Mouse (Mus musculus): ENCODE results near the gene Aire.
A peak's percentile ranks its signal among the peaks of the same experiment; 100 is the strongest.
"Not testable (repeated sequence)": the region's sequence is repeated elsewhere in the genome, so short reads cannot be mapped to it uniquely, and the experiment has no call there.

The Aire gene

GRCm38 (mm10) chr10:78049519-78050035 is 6.2 kb upstream of the Aire start:
- DNase-seq (ENCODE audit: low spot score in 2 of 2), result no peak

- DNase-seq (ENCODE audit: low spot score in 2 of 2), result no peak
These were observed 4.8 kb upstream of the Aire start for GRCm38 (mm10) chr10:78048061-78048730.

GRCm38 (mm10) chr10:78046388-78046787 is 3.0 kb upstream of the Aire start:
- DNase-seq (ENCODE audit: low spot score in 2 of 2), result no peak

GRCm38 (mm10) chr10:78044531-78044930 is 1.1 kb upstream of the Aire start:
- DNase-seq (ENCODE audit: low spot score in 2 of 2), result no peak

GRCm38 (mm10) chr10:78042697-78043405 is 559 bp downstream of the Aire start:
- DNase-seq (ENCODE audit: low spot score in 2 of 2), result peak; percentile 56 to 62

- no peak for DNase-seq (ENCODE audit: low spot score in 2 of 2)
These were observed 1.3 kb downstream of the Aire start for GRCm38 (mm10) chr10:78042096-78042495.

GRCm38 (mm10) chr10:78041647-78042046 is 1.8 kb downstream of the Aire start, which contains the start of gene Dnmt3l:
TSS of gene Dnmt3l (plus strand) at chr10:78041947.
- no peak for DNase-seq (ENCODE audit: low spot score in 2 of 2)

GRCm38 (mm10) chr10:78037139-78037538 is 6.3 kb downstream of the Aire start:
- no peak for DNase-seq (ENCODE audit: low spot score in 2 of 2)

GRCm38 (mm10) chr10:78031987-78032386 is 11.4 kb downstream of the Aire start:
- DNase-seq (ENCODE audit: low spot score in 2 of 2), result no peak

- DNase-seq (ENCODE audit: low spot score in 2 of 2), result no peak
These were observed 14.3 kb downstream of the Aire start for GRCm38 (mm10) chr10:78029080-78029479.

- DNase-seq (ENCODE audit: low spot score in 2 of 2), result peak; percentile 68 to 79
These were observed 15.3 kb downstream of the Aire start for GRCm38 (mm10) chr10:78028129-78028528.

GRCm38 (mm10) chr10:78025453-78025852 is 18.0 kb downstream of the Aire start:
- DNase-seq (ENCODE audit: low spot score in 2 of 2), result not testable (repeated sequence)

- DNase-seq (ENCODE audit: low spot score in 2 of 2), result not testable (repeated sequence)
These were observed 23.4 kb downstream of the Aire start for GRCm38 (mm10) chr10:78019984-78020383.

- DNase-seq (ENCODE audit: low spot score in 2 of 2), result no peak
These were observed 24.1 kb downstream of the Aire start for GRCm38 (mm10) chr10:78019291-78019690.

GRCm38 (mm10) chr10:78018797-78019203 is 24.6 kb downstream of the Aire start:
- peak; percentile 73 to 87 for DNase-seq (ENCODE audit: low spot score in 2 of 2)

- no peak for DNase-seq (ENCODE audit: low spot score in 2 of 2)
These were observed 27.0 kb downstream of the Aire start for GRCm38 (mm10) chr10:78016366-78016765.

- no peak for DNase-seq (ENCODE audit: low spot score in 2 of 2)
These were observed 27.9 kb downstream of the Aire start for GRCm38 (mm10) chr10:78015489-78015888.

- DNase-seq (ENCODE audit: low spot score in 2 of 2), result no peak
These were observed 30.5 kb downstream of the Aire start for GRCm38 (mm10) chr10:78012661-78013495.

GRCm38 (mm10) chr10:78011116-78011515 is 32.3 kb downstream of the Aire start:
- DNase-seq (ENCODE audit: low spot score in 2 of 2), result not testable (repeated sequence)

- DNase-seq (ENCODE audit: low spot score in 2 of 2), result no peak
These were observed 33.1 kb downstream of the Aire start for GRCm38 (mm10) chr10:78010335-78010734.

- DNase-seq (ENCODE audit: low spot score in 2 of 2), result no peak
These were observed 33.5 kb downstream of the Aire start, which contains the start of gene Pfkl for GRCm38 (mm10) chr10:78009945-78010293. TSS of gene Pfkl (minus strand) at chr10:78010083.
